14 mouse cellular contexts compared by ENCODE assay signal in genomic region chr11:114858641-114859040, GRCm38 (mm10). TPM values are rescaled to one million over a fixed set of nuclear protein-coding genes. Genes with fewer than 3 reads are reported as not detected.
DNase-seq lines count a peak whose midpoint lies in the region; ATAC-seq and TF ChIP-seq lines count a peak whose summit lies in the region.
"Had no signal": no experiment of that assay in that cellular context is flagged by ENCODE, and none has a peak within 500 bp of the region (broad histone marks: within the 10 kb centered on the region; RNA-seq: fewer than 3 reads in every experiment).

No protein-coding gene starts in this region.

- peaks cover 9% of the 10 kb centered on the region for H3K27me3 ChIP-seq in E14TG2a.4 (ENCODE audit: insufficient read depth, low read length)

- H3K9me3 ChIP-seq in E14TG2a.4 (ENCODE audit: low read length), result no peaks in the 10 kb centered on the region

- ATAC-seq in megakaryocyte, adult 5-6 weeks (ENCODE audit: poor library complexity, severe bottlenecking), result peak; percentile 94

- intact Hi-C loops in left cerebral cortex, adult 2 months (cut with DNase I), result no loop called here

- DNase-seq in left cerebral cortex, adult 2 months (ENCODE audit: extremely low spot score in 1 of 2, low spot score in 2 of 2), result no peak
- no peak for DNase-seq in left cerebral cortex, adult 8-10 months (ENCODE audit: low spot score in 2 of 2)
- DNase-seq in B cell, adult 2 months, result peak; percentile 52 to 58
- DNase-seq in layer of hippocampus, adult 8-10 months (ENCODE audit: low spot score in 2 of 2), result no peak
- DNase-seq in urinary bladder, postnatal 4 days (ENCODE audit: low spot score in 2 of 2), result no peak
- DNase-seq in ovary, postnatal 10 days (ENCODE audit: low spot score), result no peak
- DNase-seq: cerebellum, adult 9-11 months; heart, adult 11 months; layer of hippocampus, adult 9-11 months; spleen, adult 18-20 months had no signal

- no peak overlapping the region for H3K27ac ChIP-seq in left cerebral cortex, adult 2 months
- H3K27ac ChIP-seq: forebrain, embryonic 10.5 days; hindbrain, embryonic 14.5 days had no signal

- no peaks in the 10 kb centered on the region for H3K36me3 ChIP-seq in E14TG2a.4 (ENCODE audit: insufficient read depth, low read length)

- H3K4me3 ChIP-seq in left cerebral cortex, adult 2 months, result no peak overlapping the region
- no peak overlapping the region for H3K4me3 ChIP-seq in E14TG2a.4 (replicated peaks; ENCODE audit: low read length)
- H3K4me3 ChIP-seq: forebrain, embryonic 10.5 days had no signal

- peak; percentile 25 for TF ChIP-seq CTCF in left cerebral cortex, adult 2 months (IDR thresholded peaks at IDR 0.05)
- TF ChIP-seq CTCF in E14TG2a.4 (conservative IDR thresholded peaks at IDR 0.05; ENCODE audit: low read length), result peak; percentile 92

- H3K4me1 ChIP-seq in E14TG2a.4 (replicated peaks; ENCODE audit: low read depth, low read length), result peaks cover 17% of the 10 kb centered on the region

RNA-seq across cellular contexts. Expression of gene Gprc5c, which starts 7.7 kb away (rescaled TPM):
- total RNA-seq in left cerebral cortex, adult 2 months (2021), result 1 to 10 TPM; 4.0 to 5.4 TPM
- total RNA-seq in left cerebral cortex, adult 8-10 months (2022), result 1 to 10 TPM; 4.6 to 5.6 (median 5.4) TPM
- 0.04 and 0.32 TPM in 2 replicates for total RNA-seq in megakaryocyte, adult 5-6 weeks (2015)
- total RNA-seq in megakaryocyte, adult 5-6 weeks (2017), result 0.37 and 0.89 TPM in 2 replicates
- 1 to 10 TPM; 4.3 to 7.2 (median 4.8) TPM for total RNA-seq in layer of hippocampus, adult 8-10 months (2022)

RNA-seq across cellular contexts. Expression of gene Cd300a, which starts 31.2 kb away (rescaled TPM):
- under 1 TPM; 0.56 to 0.84 TPM for total RNA-seq in left cerebral cortex, adult 2 months (2021)
- under 1 TPM; 0.40 to 0.87 (median 0.73) TPM for total RNA-seq in left cerebral cortex, adult 8-10 months (2022)
- 38.1 and 38.5 TPM in 2 replicates for total RNA-seq in megakaryocyte, adult 5-6 weeks (2015)
- 71.1 and 83.8 TPM in 2 replicates for total RNA-seq in megakaryocyte, adult 5-6 weeks (2017)
- 1 to 10 TPM in 2 of 4 experiments, under 1 TPM in 2; 0.39 to 1.3 (median 0.80) TPM for total RNA-seq in layer of hippocampus, adult 8-10 months (2022)

RNA-seq across cellular contexts. Expression of gene Gpr142, which starts 59.9 kb away (rescaled TPM):
- total RNA-seq in left cerebral cortex, adult 2 months (2021), result not detected
- total RNA-seq in left cerebral cortex, adult 8-10 months (2022), result not detected
- total RNA-seq in megakaryocyte, adult 5-6 weeks (2015), result not detected in 2 replicates
- not detected in 2 replicates for total RNA-seq in megakaryocyte, adult 5-6 weeks (2017)
- not detected for total RNA-seq in layer of hippocampus, adult 8-10 months (2022)

Comparison
In these comparisons a context has a peak if more than half of its experiments do, and no peak if none do; other contexts are left out.
1. DNase-seq: peak in B cell, adult 2 months (2 of 2); none in left cerebral cortex, adult 2 months (0 of 2), left cerebral cortex, adult 8-10 months (0 of 2), layer of hippocampus, adult 8-10 months (0 of 2), urinary bladder, postnatal 4 days (0 of 2) and ovary, postnatal 10 days (single experiment).
2. RNA of gene Cd300a, which starts 31.2 kb away (total RNA-seq): 38.1 to 83.8 TPM in megakaryocyte, adult 5-6 weeks; 0.39 to 1.3 TPM in layer of hippocampus, adult 8-10 months, 0.56 to 0.84 TPM in left cerebral cortex, adult 2 months and 0.40 to 0.87 TPM in left cerebral cortex, adult 8-10 months; every median in the first group is over 10 times any median in the second.